Mouse (Mus musculus): ENCODE results near the gene Eno3. TPM values are rescaled to one million over a fixed set of nuclear protein-coding genes. Genes with fewer than 3 reads are reported as not detected.

Eno3 gene
- polyA plus RNA-seq, 1 experiment from 2014 or later, result 67.8 TPM

- 11% methylated on average over 10 of the region's 10 CpGs for WGBS
- Histone ChIP-seq H3K27ac (peak overlapping the region; percentile 96), H3K4me1 (peaks cover 34% of the 10 kb centered on the region), H3K36me3 (peaks cover 42% of the 10 kb centered on the region), H3K9me3 (replicated peaks) (no peaks in the 10 kb centered on the region), H3K4me3 (peak overlapping the region; percentile 96), H3K27me3 (ENCODE audit: low read depth, poor library complexity, severe bottlenecking) (no peaks in the 10 kb centered on the region)
- DNase-seq (ENCODE audit: low spot score), result no peak
Measured at GRCm38 (mm10) chr11:70701221-70701955, 44.4 kb downstream of the Eno3 start.

GRCm38 (mm10) chr11:70701984-70702733 is 45.2 kb downstream of the Eno3 start:
- Histone ChIP-seq H3K27me3 (ENCODE audit: low read depth, poor library complexity, severe bottlenecking) (no peaks in the 10 kb centered on the region), H3K36me3 (peaks cover 50% of the 10 kb centered on the region), H3K4me1 (peaks cover 34% of the 10 kb centered on the region), H3K27ac (no peak overlapping the region), H3K4me3 (peak overlapping the region; percentile 96), H3K9me3 (replicated peaks) (no peaks in the 10 kb centered on the region)
- DNase-seq (ENCODE audit: low spot score), result no peak
- 82% methylated on average over 6 of the region's 6 CpGs for WGBS

- Histone ChIP-seq H3K27me3 (ENCODE audit: low read depth, poor library complexity, severe bottlenecking) (no peaks in the 10 kb centered on the region), H3K4me3 (0 out of 2 replicates have a peak overlapping the region, but pooled peaks have one; percentile 96), H3K9me3 (replicated peaks) (no peaks in the 10 kb centered on the region), H3K4me1 (peaks cover 34% of the 10 kb centered on the region), H3K27ac (no peak overlapping the region), H3K36me3 (peaks cover 56% of the 10 kb centered on the region)
- 76% methylated on average over 6 of the region's 6 CpGs for WGBS
- no peak for DNase-seq (ENCODE audit: low spot score)
Measured at GRCm38 (mm10) chr11:70702781-70703180, 45.8 kb downstream of the Eno3 start.

- no peaks in the 10 kb centered on the region for H3K9me3 ChIP-seq (replicated peaks)
- peaks cover 19% of the 10 kb centered on the region for H3K4me1 ChIP-seq
- no peak for DNase-seq (ENCODE audit: low spot score)
- H3K4me3 ChIP-seq, result no peak overlapping the region
- H3K36me3 ChIP-seq, result peaks cover 89% of the 10 kb centered on the region
- H3K27me3 ChIP-seq (ENCODE audit: low read depth, poor library complexity, severe bottlenecking), result no peaks in the 10 kb centered on the region
- 90% methylated on average over 3 of the region's 3 CpGs for WGBS
- no peak overlapping the region for H3K27ac ChIP-seq
Measured at GRCm38 (mm10) chr11:70706127-70706526, 49.1 kb downstream of the Eno3 start.

GRCm38 (mm10) chr11:70711026-70711425 is 54.0 kb downstream of the Eno3 start:
- H3K36me3 ChIP-seq, result peaks cover 87% of the 10 kb centered on the region
- no peaks in the 10 kb centered on the region for H3K27me3 ChIP-seq (ENCODE audit: low read depth, poor library complexity, severe bottlenecking)
- 93% methylated on average over 10 of the region's 10 CpGs for WGBS

More at GRCm38 (mm10) chr11:70711026-70711425, 54.0 kb downstream of the Eno3 start:
- Histone ChIP-seq H3K9me3 (replicated peaks) (no peaks in the 10 kb centered on the region), H3K4me1 (no peaks in the 10 kb centered on the region), H3K27ac (no peak overlapping the region), H3K4me3 (no peak overlapping the region)
- DNase-seq (ENCODE audit: low spot score), result no peak

Small RNA genes lying within 50 kb of the gene (microRNA-seq; reads per million reads assigned to microRNA genes)
- gene Mir6925, result not detected

Other genes with a start within 250 kb of the Eno3 start
- 63.0 and 65.1 TPM in 2 replicates for gene Pelp1, start 247.2 kb upstream of the Eno3 start, polyA plus RNA-seq (2016; fragmentation: Nextera tagmentation; extraction: Ambion mirVana)
- gene Arrb2, start 224.6 kb upstream of the Eno3 start, polyA plus RNA-seq (2016; fragmentation: Nextera tagmentation; extraction: Ambion mirVana), result 24.6 and 25.5 TPM in 2 replicates
- gene Med11, start 205.3 kb upstream of the Eno3 start, polyA plus RNA-seq (2016; fragmentation: Nextera tagmentation; extraction: Ambion mirVana), result 48.4 and 51.5 TPM in 2 replicates
- 0.09 TPM in 1 of 2 replicates, not detected in the other for gene Zmynd15, start 197.8 kb upstream of the Eno3 start, polyA plus RNA-seq (2016; fragmentation: Nextera tagmentation; extraction: Ambion mirVana)
- gene Cxcl16, start 197.2 kb upstream of the Eno3 start, polyA plus RNA-seq (2016; fragmentation: Nextera tagmentation; extraction: Ambion mirVana), result 0.49 TPM in 2 replicates
- gene Tm4sf5, start 152.0 kb upstream of the Eno3 start, polyA plus RNA-seq (2016; fragmentation: Nextera tagmentation; extraction: Ambion mirVana), result 0.98 and 1.2 TPM in 2 replicates
- 0.30 TPM in 1 of 2 replicates, not detected in the other for gene Vmo1, start 142.6 kb upstream of the Eno3 start, polyA plus RNA-seq (2016; fragmentation: Nextera tagmentation; extraction: Ambion mirVana)
- gene Gltpd2, start 138.0 kb upstream of the Eno3 start, polyA plus RNA-seq (2016; fragmentation: Nextera tagmentation; extraction: Ambion mirVana), result 0.16 and 0.19 TPM in 2 replicates
- 1,140 and 1,215 TPM in 2 replicates for gene Psmb6, start 131.8 kb upstream of the Eno3 start, polyA plus RNA-seq (2016; fragmentation: Nextera tagmentation; extraction: Ambion mirVana)
- not detected in 2 replicates for gene Gm40193, start 124.3 kb upstream of the Eno3 start, polyA plus RNA-seq (2016; fragmentation: Nextera tagmentation; extraction: Ambion mirVana)
- gene Pld2, start 117.1 kb upstream of the Eno3 start, polyA plus RNA-seq (2016; fragmentation: Nextera tagmentation; extraction: Ambion mirVana), result 1.4 and 2.0 TPM in 2 replicates
- gene Mink1, start 94.3 kb upstream of the Eno3 start, polyA plus RNA-seq (2016; fragmentation: Nextera tagmentation; extraction: Ambion mirVana), result 15.1 and 17.2 TPM in 2 replicates
- not detected in 2 replicates for gene 4930544D05Rik, start 41.4 kb upstream of the Eno3 start, polyA plus RNA-seq (2016; fragmentation: Nextera tagmentation; extraction: Ambion mirVana)
- not detected in 2 replicates for gene Chrne, start 38.0 kb upstream of the Eno3 start, polyA plus RNA-seq (2016; fragmentation: Nextera tagmentation; extraction: Ambion mirVana)
- gene Gp1ba, start 18.1 kb upstream of the Eno3 start, polyA plus RNA-seq (2016; fragmentation: Nextera tagmentation; extraction: Ambion mirVana), result 0.18 and 0.75 TPM in 2 replicates
- gene Rnf167, start 10.0 kb upstream of the Eno3 start, polyA plus RNA-seq (2016; fragmentation: Nextera tagmentation; extraction: Ambion mirVana), result 85.0 and 104 TPM in 2 replicates
- gene Slc25a11, start 9.7 kb upstream of the Eno3 start, polyA plus RNA-seq (2016; fragmentation: Nextera tagmentation; extraction: Ambion mirVana), result 136 and 160 TPM in 2 replicates
- gene Pfn1, start 2.6 kb upstream of the Eno3 start, polyA plus RNA-seq (2016; fragmentation: Nextera tagmentation; extraction: Ambion mirVana), result 2,132 and 2,568 TPM in 2 replicates
- gene Spag7, start 12.2 kb downstream of the Eno3 start, polyA plus RNA-seq (2016; fragmentation: Nextera tagmentation; extraction: Ambion mirVana), result 182 and 196 TPM in 2 replicates
- 8.9 and 11.6 TPM in 2 replicates for gene Camta2, start 30.9 kb downstream of the Eno3 start, polyA plus RNA-seq (2016; fragmentation: Nextera tagmentation; extraction: Ambion mirVana)
- 1.1 and 1.2 TPM in 2 replicates for gene Inca1, start 43.0 kb downstream of the Eno3 start, polyA plus RNA-seq (2016; fragmentation: Nextera tagmentation; extraction: Ambion mirVana)
- gene Kif1c, start 43.3 kb downstream of the Eno3 start, polyA plus RNA-seq (2016; fragmentation: Nextera tagmentation; extraction: Ambion mirVana), result 2.0 and 2.2 TPM in 2 replicates
- 3.0 and 5.1 TPM in 2 replicates for gene Zfp3, start 107.0 kb downstream of the Eno3 start, polyA plus RNA-seq (2016; fragmentation: Nextera tagmentation; extraction: Ambion mirVana)
- gene Scimp, start 155.4 kb downstream of the Eno3 start, polyA plus RNA-seq (2016; fragmentation: Nextera tagmentation; extraction: Ambion mirVana), result 0.18 TPM in 1 of 2 replicates, not detected in the other
- gene Rabep1, start 187.6 kb downstream of the Eno3 start, polyA plus RNA-seq (2016; fragmentation: Nextera tagmentation; extraction: Ambion mirVana), result 28.1 and 33.1 TPM in 2 replicates